Mouse (Mus musculus): ENCODE data around the gene Mrpl27. TPM values are rescaled to one million over a fixed set of nuclear protein-coding genes. Genes with fewer than 3 reads are reported as not detected.
"Not testable (repeated sequence)": the region's sequence is repeated elsewhere in the genome, so short reads cannot be mapped to it uniquely, and the experiment has no call there.

Mrpl27 gene
- polyA plus RNA-seq, 1 experiment from 2014 or later = 67.1 TPM

DNA sequence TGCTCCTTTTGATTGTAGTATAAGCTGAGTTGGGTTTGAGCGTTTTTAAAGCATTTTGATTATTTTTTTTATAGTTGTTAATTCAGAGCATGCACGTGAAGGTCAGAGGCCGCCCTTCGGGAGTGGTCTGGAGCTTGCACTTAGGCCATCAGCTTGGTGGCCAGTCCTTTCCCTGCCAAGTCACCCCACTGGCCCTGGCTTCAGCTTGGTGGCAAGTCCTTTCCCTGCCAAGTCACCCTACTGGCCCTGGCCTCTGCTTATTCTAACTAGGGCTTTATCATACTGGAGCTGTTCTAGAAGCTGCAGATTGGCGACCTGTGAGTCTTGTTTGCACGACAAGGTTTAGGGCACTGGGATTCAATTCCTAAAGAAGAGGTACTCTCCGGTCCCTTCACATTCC, 28.9 kb downstream of the Mrpl27 start:
- no peak overlapping the region for H3K4me3 ChIP-seq (ENCODE audit: inconsistent target)
- H3K27ac ChIP-seq = peak overlapping the region; percentile 76
- peaks cover 6% of the 10 kb centered on the region; the same call in 1 of the 2 replicates for H3K79me2 ChIP-seq (ENCODE audit: inconsistent target)
- 91% methylated on average over 7 of the region's 7 CpGs for WGBS (ENCODE audit: missing documents)
- no peaks in the 10 kb centered on the region for H3K36me3 ChIP-seq (ENCODE audit: inconsistent target)

DNA sequence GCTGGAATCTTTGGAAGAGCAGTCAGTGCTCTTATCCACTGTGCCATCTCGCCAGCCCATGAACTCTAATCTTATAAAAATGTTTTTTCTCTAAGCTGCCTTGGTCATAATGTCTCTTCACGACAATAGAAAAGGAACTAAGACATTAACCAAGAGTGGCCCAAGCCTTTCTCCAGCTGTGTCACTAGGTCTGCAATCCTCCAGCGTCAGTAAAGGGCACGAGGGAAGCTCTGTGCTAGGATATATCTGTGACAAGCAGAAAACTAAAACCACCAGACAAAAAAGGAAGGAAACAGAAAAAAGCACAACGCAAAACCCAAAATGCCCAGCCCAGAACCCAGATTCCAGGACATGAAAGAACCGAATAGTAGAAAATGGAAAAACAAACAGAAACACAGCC, 33.6 kb downstream of the Mrpl27 start:
- WGBS (ENCODE audit: missing documents) = 10% methylated on average over 6 of the region's 6 CpGs
- H3K36me3 ChIP-seq (ENCODE audit: inconsistent target) = no peaks in the 10 kb centered on the region
- no peak overlapping the region for H3K4me3 ChIP-seq (ENCODE audit: inconsistent target)
- no peaks in the 10 kb centered on the region; the same call in 1 of the 2 replicates for H3K79me2 ChIP-seq (ENCODE audit: inconsistent target)
- peak overlapping the region; percentile 94 for H3K27ac ChIP-seq

DNA sequence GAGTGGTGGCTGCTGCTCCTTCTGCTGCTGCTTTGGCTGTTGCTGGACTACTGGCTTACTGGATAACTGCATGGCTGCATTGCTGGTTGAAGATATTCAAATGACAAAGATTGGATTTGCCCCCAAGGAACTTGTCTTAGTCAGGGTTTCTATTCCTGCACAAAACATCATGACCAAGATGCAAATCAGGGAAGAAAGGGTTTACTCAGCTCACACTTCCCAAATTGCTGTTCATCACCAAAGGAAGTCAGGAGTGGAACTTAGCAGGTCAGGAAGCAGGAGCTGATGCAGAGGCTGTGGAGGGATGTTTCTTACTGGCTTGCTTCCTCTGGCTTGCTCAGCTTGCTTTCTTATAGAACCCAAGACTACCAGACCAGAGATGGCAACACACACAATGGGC, 38.9 kb downstream of the Mrpl27 start:
- not testable (repeated sequence) for H3K4me3 ChIP-seq (ENCODE audit: inconsistent target); H3K36me3 ChIP-seq (ENCODE audit: inconsistent target); H3K79me2 ChIP-seq (ENCODE audit: inconsistent target)
- peak overlapping the region; percentile 68 for H3K27ac ChIP-seq

DNA sequence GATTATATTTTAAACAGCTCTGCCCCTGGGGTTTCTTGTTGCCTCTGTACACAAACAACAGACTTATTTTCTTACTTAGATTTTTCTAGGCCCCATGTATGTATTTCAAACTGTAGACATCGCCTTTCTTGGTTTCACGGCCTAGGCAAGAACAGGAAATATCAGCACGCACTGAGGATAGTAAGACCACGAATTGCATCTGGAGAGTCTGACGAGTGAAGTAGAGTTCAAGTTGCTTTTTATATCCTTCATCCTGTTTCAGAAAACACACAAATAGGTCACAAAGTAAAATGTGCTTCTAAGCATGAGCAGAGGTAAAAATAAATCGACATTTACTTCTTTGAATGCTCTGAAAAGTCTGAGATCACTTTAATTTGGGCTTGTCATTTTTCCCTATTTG, 41.9 kb downstream of the Mrpl27 start:
- 46% methylated on average over 6 of the region's 6 CpGs for WGBS (ENCODE audit: missing documents)
- Histone ChIP-seq H3K27ac (no peak overlapping the region), H3K36me3 (ENCODE audit: inconsistent target) (no peaks in the 10 kb centered on the region), H3K79me2 (ENCODE audit: inconsistent target) (no peaks in the 10 kb centered on the region), H3K4me3 (ENCODE audit: inconsistent target) (no peak overlapping the region)

DNA sequence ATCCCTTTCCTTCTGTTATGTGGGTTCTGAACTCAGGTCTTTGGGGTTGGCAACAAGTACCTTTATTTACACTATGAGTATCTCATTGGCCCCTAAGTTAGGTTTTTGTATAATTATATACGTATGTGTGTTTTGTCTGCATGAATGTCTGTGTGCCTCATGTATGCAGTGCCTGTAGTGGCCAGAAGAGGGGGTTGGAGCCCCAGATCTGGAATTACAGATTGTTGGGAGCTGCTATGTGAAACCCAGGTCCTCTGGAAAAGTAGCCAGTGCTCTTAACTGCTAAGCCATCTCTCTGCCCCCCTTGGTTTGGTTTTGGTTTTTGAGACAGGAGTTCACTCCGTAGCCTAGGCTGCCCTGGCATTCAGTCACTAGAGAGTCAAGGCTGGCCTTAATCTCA, 43.6 kb downstream of the Mrpl27 start:
- Histone ChIP-seq H3K27ac (no peak overlapping the region), H3K4me3 (ENCODE audit: inconsistent target) (no peak overlapping the region), H3K79me2 (ENCODE audit: inconsistent target) (no peaks in the 10 kb centered on the region), H3K36me3 (ENCODE audit: inconsistent target) (no peaks in the 10 kb centered on the region)
- WGBS (ENCODE audit: missing documents) = 91% methylated on average over 2 of the region's 2 CpGs

DNA sequence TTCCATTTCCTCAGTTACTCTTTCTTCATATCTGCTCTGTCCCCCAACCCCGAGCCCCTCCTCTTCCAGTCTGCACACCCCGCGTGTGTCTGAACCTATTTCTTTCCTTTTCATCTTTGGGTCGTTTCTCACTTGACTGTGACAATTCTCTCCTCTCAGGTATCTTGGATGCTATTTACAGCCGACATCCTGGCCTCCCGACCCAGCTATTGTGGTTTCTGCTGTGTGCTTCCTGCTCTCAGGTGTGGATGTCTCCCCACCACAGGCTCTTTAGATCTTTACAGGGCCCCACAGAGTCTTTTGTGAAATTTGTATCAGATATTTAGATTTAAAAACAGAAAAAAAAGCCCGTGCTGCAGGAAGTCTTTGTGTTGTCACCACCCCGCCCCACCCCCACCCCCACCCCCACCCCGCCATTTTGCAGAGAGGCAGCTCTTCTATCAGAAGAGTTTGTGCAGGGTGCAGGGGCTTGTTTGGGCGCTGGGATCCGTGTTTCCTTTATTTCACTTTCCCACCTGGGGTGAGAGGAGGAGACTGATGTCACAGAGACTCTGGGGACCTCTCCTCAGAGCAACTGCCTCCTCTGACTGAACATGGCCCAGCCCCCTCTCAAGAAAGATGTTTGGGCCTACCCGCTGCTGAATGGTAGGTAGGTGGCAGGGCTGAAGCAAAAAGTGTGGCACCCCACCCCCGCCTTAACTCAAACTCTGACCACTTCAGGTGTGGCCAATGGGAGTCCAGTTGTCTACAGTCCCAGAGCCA, 44.3 kb downstream of the Mrpl27 start:
- H3K4me3 ChIP-seq (ENCODE audit: inconsistent target) = no peak overlapping the region
- 55% methylated on average over 13 of the region's 13 CpGs for WGBS (ENCODE audit: missing documents)
- H3K79me2 ChIP-seq (ENCODE audit: inconsistent target) = no peaks in the 10 kb centered on the region
- H3K27ac ChIP-seq = no peak overlapping the region
- H3K36me3 ChIP-seq (ENCODE audit: inconsistent target) = no peaks in the 10 kb centered on the region

DNA sequence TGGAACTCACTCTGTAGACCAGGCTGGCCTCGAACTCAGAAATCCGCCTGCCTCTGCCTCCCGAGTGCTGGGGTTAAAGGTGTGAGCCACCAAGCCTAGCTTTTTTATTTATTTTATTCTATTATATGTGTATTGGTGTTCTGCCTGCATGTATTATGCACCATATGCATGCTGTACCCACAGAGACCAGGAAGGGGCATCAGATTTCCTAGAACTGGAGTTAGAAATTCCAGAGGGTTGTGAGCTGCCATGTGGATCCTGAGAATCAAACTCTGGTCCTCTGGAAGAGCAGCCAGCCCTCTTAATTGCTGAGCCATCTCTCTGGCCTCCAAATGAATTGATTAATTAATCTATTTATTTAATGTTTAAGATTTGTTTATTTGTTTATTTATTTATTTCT, 45.8 kb downstream of the Mrpl27 start:
- no CpG with 5 or more reads among the region's 3 CpGs for WGBS (ENCODE audit: missing documents)
- H3K27ac ChIP-seq = no peak overlapping the region
- H3K79me2 ChIP-seq (ENCODE audit: inconsistent target) = no peaks in the 10 kb centered on the region
- H3K36me3 ChIP-seq (ENCODE audit: inconsistent target) = no peaks in the 10 kb centered on the region
- no peak overlapping the region for H3K4me3 ChIP-seq (ENCODE audit: inconsistent target)

DNA sequence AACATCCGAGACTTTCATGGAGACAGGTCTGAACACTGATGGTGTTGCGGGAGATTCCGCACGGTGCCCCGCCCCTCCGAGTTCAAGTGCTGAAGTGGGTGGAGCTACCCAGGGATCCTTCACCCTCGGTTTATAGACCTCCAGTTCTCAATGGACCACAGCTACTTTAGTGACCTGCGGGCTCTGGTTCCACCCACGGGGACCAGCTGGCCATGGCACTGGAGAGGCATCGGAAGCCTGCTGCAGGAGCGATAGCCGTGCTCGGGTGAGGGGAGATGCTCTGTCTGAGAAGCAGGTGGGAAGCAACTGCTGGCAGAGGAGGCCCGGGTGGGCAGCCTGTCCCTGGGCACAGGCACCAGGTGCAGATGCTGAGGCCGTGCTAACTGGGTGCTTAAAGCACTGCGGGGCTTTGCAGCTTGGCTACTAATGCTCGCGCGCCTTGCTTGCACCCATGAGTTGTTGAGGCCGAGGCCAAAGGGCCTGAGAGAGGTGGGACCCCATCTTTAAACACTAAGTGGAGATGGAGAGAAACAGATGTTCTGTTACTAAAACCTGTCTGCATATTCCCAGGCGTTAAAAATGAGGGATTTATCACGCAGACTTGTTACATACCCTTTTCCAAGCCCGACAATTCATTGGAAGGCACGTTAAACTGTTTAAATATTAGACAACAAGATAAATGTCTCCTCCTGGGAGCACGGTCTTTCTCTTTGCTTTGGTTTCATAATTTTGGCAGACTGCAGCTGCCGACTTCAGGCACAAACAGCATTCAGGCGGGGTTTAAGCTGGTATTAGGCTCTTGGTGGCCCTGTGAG, 48.0 kb downstream of the Mrpl27 start:
- H3K27ac ChIP-seq = no peak overlapping the region
- 88% methylated on average over 27 of the region's 27 CpGs for WGBS (ENCODE audit: missing documents)
- no peaks in the 10 kb centered on the region for H3K36me3 ChIP-seq (ENCODE audit: inconsistent target)
- H3K4me3 ChIP-seq (ENCODE audit: inconsistent target) = no peak overlapping the region
- no peaks in the 10 kb centered on the region for H3K79me2 ChIP-seq (ENCODE audit: inconsistent target)

DNA sequence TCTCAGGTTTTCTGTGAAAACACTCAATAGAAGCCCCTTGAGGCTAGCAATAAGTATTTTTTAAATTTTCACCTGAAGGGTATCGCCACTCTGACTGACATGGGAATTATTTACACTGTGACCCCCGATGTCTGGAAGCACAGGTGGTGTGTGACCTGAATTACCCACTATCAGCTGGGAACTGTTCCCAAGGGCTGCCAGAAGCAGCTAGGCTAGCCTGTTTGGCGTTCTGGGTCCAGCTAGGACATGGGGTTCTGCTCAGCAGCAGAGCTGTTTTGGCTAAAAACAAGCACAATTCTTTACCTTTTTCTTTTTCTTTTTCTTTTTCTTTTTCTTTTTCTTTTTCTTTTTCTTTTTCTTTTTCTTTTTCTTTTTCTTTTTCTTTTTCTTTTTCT, 48.6 kb downstream of the Mrpl27 start:
- 94% methylated on average over 3 of the region's 3 CpGs for WGBS (ENCODE audit: missing documents)
- H3K27ac ChIP-seq = no peak overlapping the region
- H3K36me3 ChIP-seq (ENCODE audit: inconsistent target) = no peaks in the 10 kb centered on the region
- no peak overlapping the region for H3K4me3 ChIP-seq (ENCODE audit: inconsistent target)
- no peaks in the 10 kb centered on the region for H3K79me2 ChIP-seq (ENCODE audit: inconsistent target)

DNA sequence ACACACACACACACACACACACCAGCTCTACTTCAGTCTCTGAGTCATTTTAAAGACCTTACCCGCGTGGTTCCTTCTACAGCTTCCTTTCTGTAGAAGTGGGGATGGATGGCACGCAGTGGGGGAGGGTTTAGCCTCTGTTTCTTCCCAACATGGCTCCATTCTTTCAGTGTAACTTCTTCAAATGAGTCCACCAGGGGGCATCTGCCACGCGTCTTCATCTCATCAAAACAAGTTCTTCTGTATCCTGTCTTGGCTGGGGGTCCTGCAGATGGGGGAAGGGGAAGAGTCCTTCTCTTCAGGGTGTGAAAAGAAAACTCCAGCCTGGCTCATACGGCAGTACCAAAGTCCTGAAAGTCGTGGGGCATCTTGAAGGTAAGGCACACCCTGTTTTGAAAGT, 50.5 kb downstream of the Mrpl27 start:
- Histone ChIP-seq H3K36me3 (ENCODE audit: inconsistent target) (no peaks in the 10 kb centered on the region), H3K4me3 (ENCODE audit: inconsistent target) (no peak overlapping the region), H3K27ac (peak overlapping the region; percentile 63), H3K79me2 (ENCODE audit: inconsistent target) (no peaks in the 10 kb centered on the region)
- WGBS (ENCODE audit: missing documents) = 47% methylated on average over 7 of the region's 7 CpGs

DNA sequence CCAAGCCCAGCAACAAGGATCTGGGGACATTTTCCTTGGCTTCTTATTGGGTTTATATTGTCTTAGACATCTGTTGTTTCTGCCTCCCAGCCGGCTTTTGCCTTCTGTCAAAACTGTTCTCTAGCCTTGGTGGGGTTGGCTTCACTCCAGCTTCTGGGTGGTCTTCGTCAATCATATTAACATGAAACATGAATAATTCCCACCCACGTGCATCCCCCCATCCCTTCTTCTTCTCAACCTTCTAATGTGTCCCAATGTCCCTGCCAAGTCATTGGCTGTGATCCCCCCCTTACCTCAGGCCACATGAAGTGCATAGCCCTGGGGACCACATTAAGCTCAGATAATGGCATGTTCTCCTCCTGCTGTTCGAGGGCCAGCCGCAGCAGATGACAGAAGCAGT, 50.9 kb downstream of the Mrpl27 start, which contains the start of gene Gm11541:
Gene Gm11541 (minus strand): TSS at position 28 of the 400 bp plus-strand sequence.
- Histone ChIP-seq H3K27ac (peak within 1 kb of the TSS; percentile 63), H3K36me3 (ENCODE audit: inconsistent target) (no peaks in the 10 kb centered on the region), H3K79me2 (ENCODE audit: inconsistent target) (no peaks in the 10 kb centered on the region), H3K4me3 (ENCODE audit: inconsistent target) (no peak within 1 kb of the TSS)
- 92% methylated on average over 5 of the region's 5 CpGs for WGBS (ENCODE audit: missing documents)

Other genes starting within 250 kb of the Mrpl27 start
- gene Cacna1g, start 179.6 kb upstream of the Mrpl27 start, polyA plus RNA-seq (2018) = not detected in 3 replicates
- not detected in 3 replicates for gene Spata20, start 167.6 kb upstream of the Mrpl27 start, polyA plus RNA-seq (2018)
- not detected in 3 replicates for gene Epn3, start 153.8 kb upstream of the Mrpl27 start, polyA plus RNA-seq (2018)
- gene Mycbpap, start 132.0 kb upstream of the Mrpl27 start, polyA plus RNA-seq (2018) = 0.11 to 0.23 TPM in 2 of 3 replicates, not detected in the other
- gene Rsad1, start 104.5 kb upstream of the Mrpl27 start, polyA plus RNA-seq (2018) = 2.5 to 4.1 TPM (median 3.0 TPM) in 3 replicates
- not detected in 3 replicates for gene Chad, start 88.7 kb upstream of the Mrpl27 start, polyA plus RNA-seq (2018)
- 8.6 to 26.2 TPM (median 15.8 TPM) in 3 replicates for gene Acsf2, start 51.9 kb upstream of the Mrpl27 start, polyA plus RNA-seq (2018)
- gene Lrrc59, start 24.0 kb upstream of the Mrpl27 start, polyA plus RNA-seq (2018) = 83.8 to 180 TPM (median 108 TPM) in 3 replicates
- gene Eme1, start 197 bp downstream of the Mrpl27 start, polyA plus RNA-seq (2018) = 0.60 to 4.3 TPM (median 1.5 TPM) in 3 replicates
- gene Xylt2, start 23.7 kb downstream of the Mrpl27 start, polyA plus RNA-seq (2018) = 65.3 to 164 TPM (median 81.4 TPM) in 3 replicates
- 0.30 TPM in 1 of 3 replicates, not detected in the others for gene Gm11541, start 50.7 kb downstream of the Mrpl27 start, polyA plus RNA-seq (2018)
- gene Cdc34b, start 88.0 kb downstream of the Mrpl27 start, polyA plus RNA-seq (2018) = not detected in 3 replicates
- gene Tmem92, start 128.9 kb downstream of the Mrpl27 start, polyA plus RNA-seq (2018) = not detected in 3 replicates

Measured in macrophage (primary cell).